Mouse (Mus musculus) liver, adult 2 months (tissue): Measurements from ENCODE around the gene Tsen34.

ENCODE experiments used
- CTCF ChIP-seq: fragments of 200-500 bp; IDR thresholded peaks from 2 replicates; pipeline ENCODE4 v1.5.1; 2011; ENCODE audit warnings: low read depth, low read length, control low read depth
- POLR2A ChIP-seq: fragments of 200-500 bp; IDR thresholded peaks from 2 replicates; pipeline ENCODE4 v1.6.1; 2011; ENCODE audit warnings: low read length, control low read depth; ENCODE audit not compliant: insufficient read depth; ENCODE audit errors: extremely low read depth

DNA sequence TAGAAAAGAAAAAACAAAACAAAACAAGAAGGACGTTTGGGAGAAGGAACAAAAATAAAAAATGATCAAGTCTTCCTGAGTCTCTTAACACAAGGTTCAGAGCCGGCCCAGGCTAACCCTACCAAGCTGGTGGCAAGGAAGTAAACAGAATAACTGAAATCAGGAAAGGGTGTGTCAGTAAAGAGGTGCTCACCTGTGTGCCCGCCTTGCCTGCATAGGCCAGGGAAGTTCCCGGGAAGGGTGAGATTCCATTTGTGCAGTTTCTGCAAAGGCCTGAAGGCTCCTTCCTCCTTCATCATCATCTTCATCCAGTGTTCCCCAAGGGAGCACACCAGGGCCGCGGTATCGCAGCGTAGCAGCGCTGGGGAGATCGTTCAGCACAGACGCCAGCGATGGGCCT is 16.3 kb upstream of the Tsen34 start:
- no peak for TF ChIP-seq POLR2A
- TF ChIP-seq CTCF: no peak
